Mouse (Mus musculus) heart, adult 9 months (tissue): Measurements from ENCODE around the gene Tdrkh.

ENCODE experiments used
- DNase-seq, 2 experiments: peaks; one replicate each; pipeline ENCODE4 v3.0.0; 2022; ENCODE audit warnings: low spot score in 2 of 2

The Tdrkh gene

GRCm38 (mm10) chr3:94388047-94388446 lies 25.0 kb upstream of the Tdrkh start:
- no peak for DNase-seq

GRCm38 (mm10) chr3:94389420-94389819 lies 23.7 kb upstream of the Tdrkh start:
- no peak for DNase-seq

DNA sequence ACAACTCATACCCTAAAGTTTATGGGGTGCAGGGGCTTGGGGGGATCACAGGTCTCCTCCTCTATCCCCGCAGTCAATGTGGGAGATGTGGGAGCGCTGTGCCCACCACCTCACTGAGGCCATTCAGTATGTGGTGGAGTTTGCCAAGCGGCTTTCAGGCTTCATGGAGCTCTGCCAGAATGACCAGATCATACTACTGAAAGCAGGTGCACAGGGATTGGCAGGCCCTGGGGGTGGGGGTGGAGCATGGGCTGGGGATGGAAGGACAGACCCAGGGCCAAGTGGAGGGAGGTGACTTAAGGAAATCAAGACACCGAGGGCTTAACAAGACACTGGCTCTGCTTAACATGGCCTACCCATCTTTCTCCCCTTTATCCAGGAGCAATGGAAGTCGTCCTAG lies 22.1 kb upstream of the Tdrkh start:
- no peak for DNase-seq

- no peak for DNase-seq
These were observed 20.9 kb upstream of the Tdrkh start for GRCm38 (mm10) chr3:94392128-94392527.

DNA sequence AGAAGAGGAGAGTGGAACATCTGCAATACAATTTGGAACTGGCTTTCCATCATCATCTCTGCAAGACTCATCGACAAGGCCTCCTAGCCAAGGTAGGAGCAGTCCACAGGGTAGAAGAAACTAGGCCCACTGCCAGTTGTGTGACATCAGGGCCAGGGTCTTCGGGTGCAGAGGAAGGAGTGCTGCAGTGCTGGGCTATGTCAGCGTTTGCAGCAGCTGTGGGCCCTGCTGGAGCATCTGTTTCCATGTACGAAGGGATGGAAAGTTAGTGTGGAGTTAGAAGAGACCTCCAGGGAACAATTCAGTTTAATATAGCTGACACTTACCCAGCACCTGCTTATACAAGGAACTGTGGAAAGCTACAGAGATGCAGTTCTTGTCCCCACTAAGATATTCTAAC lies 20.0 kb upstream of the Tdrkh start:
- DNase-seq, result no peak

DNA sequence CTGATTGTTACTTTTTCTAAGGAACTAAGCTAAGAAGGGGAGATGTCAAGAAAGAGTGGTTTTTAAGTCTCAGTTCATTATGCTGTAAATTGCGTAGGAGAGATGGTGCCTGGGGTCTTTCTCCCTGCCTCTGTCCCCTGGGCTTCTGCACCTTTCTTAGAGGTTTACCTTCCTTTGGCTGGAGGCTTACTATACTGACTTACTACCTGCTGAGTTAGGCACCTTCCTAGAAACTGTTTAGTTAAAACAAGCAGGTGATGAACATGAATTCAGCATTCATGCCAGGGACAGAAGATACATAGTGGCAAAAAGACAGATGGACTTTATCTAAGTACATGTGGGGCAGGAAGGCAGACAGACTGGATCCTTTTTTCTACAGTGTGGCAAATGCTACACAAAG lies 16.7 kb upstream of the Tdrkh start:
- DNase-seq, result no peak

DNA sequence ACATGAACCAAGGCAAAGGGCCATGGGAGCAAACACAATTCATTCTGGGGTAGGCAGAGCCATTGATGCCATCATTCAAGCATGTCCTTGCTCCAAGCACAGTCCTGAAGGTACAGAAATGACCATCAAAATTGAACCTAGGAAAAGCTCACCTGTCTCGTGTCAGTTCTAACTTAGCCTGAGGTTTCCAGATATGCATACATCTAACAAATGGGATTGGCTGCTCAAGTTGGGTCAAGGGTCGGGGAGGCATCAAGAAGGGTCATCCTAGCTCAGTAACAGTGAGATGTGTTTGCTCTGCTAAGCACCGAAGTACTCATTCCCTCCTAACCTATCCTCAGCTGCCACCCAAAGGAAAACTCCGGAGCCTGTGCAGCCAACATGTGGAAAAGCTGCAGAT lies 16.2 kb upstream of the Tdrkh start:
- no peak for DNase-seq

DNA sequence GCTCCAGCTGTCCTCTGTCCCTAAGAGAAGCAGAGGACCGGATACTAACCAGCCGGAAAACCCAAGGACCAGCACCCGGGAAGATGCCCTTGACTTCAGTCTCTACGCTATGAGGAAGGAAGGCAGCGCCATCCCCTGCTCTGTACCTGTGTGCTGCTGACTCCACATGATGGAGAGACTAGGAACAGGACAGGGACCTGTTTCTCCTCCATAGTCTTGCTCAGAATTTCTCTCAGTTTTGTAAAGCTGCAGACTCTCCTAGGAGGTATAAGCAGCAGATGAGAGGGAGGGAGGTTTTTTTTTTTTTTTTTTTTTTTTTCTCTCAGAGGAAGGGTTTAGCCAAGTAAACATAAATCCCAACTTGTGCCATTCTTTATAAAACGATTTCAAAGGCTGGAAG lies 14.9 kb upstream of the Tdrkh start, which contains the start of gene Lingo4:
TSS of gene Lingo4 (plus strand) at position 301 of the 400 bp plus-strand sequence.
- DNase-seq, result no peak

DNA sequence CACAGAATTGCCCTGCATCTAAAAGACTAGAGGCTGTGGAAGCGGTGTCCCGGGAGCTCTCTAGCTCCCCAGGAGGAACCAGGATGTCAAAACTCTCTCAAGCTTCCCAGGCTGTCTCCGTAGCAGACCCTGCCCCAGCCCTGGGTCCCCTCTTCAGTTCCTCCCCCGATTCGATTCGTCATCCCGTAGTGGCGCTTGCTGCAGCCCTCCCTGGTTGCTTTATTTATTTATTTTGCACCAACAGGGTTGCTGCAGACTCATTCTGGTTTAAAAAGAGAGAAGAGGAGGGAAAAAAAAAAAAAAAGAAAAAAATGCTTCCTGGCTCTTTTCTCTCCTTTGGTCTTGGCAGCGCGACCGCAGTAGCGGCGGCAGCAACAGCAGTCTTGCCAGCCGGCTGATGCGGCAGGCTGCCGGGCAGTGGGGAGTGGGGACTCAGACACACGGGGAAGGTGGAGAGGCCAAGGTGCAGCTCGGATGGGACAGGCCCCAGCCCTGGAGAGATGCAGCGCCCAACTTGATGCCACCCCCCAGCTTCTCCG lies 14.1 kb upstream of the Tdrkh start:
- DNase-seq, result no peak

GRCm38 (mm10) chr3:94399663-94400310 lies 13.3 kb upstream of the Tdrkh start:
- DNase-seq, result no peak

GRCm38 (mm10) chr3:94402451-94402850 lies 10.6 kb upstream of the Tdrkh start:
- no peak for DNase-seq

DNA sequence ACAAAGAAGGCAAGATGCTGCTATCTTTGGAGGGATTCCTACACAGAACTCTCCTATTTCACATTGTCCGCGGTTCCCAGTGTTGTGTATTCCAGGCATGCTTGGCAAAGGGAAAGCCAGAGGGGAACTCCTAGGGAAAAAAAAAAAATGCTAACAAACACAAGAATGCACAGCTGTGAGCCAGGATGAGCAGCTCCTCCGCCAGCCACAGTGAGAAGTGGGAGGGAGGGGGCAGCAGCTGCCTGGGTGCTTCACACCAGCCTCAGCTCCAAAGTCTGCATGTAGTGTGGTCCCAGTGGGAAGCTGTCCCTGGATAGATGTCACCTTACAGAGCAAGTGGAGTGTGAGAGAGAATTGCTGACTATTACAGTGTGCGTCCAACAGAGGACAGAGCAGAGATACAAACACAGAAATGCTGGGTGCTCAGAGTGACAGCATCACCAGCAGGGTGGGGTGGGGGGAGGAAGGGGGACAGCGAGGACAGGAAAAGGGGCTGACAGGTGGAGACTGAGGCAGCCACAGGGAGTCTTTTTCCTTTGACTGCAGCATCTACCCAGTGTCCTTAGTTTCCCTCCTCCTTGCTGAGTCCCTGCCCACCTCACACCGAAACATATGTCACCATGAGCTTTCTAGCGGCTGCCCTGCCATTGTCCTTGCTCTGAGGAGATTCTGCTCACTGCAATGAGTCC lies 8.6 kb upstream of the Tdrkh start:
- DNase-seq, result no peak

DNA sequence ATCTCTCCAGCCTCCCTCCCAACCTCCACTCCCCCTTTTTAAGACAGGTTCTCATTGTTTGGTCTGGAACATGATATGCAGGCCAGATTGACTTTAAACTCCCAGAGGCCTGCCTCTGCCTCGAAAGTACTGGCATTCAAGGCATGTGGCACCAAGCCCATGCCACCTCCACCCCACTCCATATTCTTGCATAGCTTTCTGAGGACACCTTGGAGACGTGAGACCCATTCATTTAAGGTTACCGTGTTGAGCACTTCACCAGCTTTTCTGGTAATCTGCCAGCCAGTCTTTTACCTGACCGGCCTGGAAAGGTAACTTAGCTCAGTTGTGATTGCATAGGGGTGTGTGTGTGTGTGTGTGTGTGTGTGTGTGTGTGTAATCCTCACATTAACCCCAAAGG lies 7.5 kb upstream of the Tdrkh start:
- DNase-seq, result no peak

DNA sequence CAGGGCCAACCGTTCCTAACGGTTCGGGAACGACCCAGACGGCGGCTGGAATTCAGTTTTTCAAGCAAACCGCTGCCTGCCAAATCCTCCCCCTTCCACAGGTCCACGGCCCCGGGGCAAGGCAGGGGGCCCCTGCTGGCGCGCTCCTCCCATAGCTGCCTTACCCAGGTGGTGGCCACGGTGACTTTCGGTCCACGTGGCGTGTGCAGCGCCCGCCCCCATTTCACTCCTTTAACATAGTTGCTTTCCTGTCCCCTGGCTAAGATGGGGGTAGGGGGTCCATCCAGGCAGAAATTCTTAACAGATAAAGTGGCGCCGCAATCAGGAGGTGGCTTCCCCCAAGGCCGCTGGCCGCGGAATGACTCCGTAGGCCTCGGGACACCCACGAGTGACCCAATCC lies 543 bp upstream of the Tdrkh start:
- DNase-seq, result no peak

GRCm38 (mm10) chr3:94430980-94431379 lies 17.9 kb downstream of the Tdrkh start:
- no peak for DNase-seq

DNA sequence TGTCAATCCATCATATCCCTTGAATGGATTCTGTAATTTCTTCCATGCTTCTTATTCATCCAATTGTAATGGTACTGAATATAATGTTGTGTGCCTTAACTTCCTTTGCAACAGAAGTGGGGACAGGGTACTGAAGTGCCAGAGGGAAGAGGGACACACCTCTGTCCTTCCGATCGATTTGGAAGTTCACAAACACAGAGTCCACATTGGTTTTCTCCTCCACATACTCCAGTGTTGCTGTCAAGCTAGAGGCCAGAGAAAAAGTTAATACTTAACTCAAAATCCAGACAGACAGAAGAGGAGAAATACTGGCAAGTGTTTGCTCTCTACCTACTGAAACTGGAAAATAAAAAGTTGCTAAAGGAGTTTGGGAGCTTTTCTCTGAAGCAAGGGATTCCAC lies 21.2 kb downstream of the Tdrkh start:
- DNase-seq, result no peak

- no peak for DNase-seq
These were observed 23.3 kb downstream of the Tdrkh start for GRCm38 (mm10) chr3:94436420-94436819.

GRCm38 (mm10) chr3:94441182-94441581 lies 28.1 kb downstream of the Tdrkh start:
- DNase-seq, result no peak

DNA sequence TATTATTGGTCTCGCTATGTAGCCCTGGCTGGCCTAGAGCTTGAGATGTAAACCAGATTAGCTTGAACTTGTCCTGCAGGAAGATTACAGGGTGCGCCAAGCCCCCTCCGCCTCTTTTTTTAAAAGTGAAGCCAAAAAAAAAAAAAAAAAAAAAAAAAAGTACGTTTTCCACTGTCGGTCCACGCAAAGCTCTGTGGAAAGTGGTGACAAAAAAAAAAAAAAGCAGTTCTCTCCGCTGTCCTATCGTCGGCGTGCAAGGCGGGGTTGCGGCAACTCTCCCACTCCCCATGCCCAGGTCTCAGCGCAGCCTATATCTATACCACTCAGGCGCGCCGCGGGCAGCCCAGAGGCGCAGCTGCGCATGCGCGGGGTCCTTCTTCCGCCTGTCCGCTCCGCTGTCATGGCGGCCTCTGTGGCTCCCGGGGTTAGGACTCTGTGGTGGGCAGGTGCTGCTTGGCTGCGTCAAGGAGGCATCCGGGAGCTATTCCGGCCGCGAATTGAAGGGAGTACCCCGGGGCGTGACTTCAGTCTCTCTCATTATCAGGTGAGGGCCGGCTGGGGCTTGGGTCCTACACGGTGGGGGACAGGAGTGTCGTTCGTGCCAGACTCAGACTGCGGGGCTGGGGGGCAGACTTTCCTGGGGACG lies 30.0 kb downstream of the Tdrkh start, which contains the start of gene Mrpl9:
TSS of gene Mrpl9 (plus strand) at position 368 of the 646 bp plus-strand sequence.
- DNase-seq, result peak; percentile 92

GRCm38 (mm10) chr3:94443597-94443964 lies 30.5 kb downstream of the Tdrkh start, which contains the start of gene Oaz3:
TSS of gene Oaz3 (minus strand) at chr3:94443915.
- DNase-seq, result no peak

DNA sequence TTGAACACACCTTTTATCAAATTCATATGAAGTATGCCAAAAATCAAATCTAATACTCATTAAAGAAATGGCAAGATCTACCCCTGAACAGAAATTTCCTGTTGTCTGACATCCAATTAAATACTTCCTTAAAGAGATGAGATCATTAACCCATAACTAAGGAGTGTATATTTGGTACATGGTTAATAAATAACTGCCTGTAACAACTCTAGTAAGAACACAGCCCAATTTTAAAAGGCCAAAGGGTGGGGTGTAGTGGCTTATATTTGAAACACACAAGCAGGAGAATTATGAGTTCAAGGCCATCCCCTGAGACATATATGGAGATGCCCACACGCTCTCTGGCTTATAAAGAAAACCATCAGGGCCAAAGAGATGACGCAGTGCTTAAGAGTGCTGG lies 36.3 kb downstream of the Tdrkh start:
- no peak for DNase-seq

GRCm38 (mm10) chr3:94456529-94457000 lies 43.5 kb downstream of the Tdrkh start:
- peak; percentile 49 to 65 for DNase-seq

GRCm38 (mm10) chr3:94457055-94457454 lies 44.0 kb downstream of the Tdrkh start:
- no peak for DNase-seq
